Mouse (Mus musculus) stomach, embryonic 16.5 days (tissue): ENCODE results near the gene Klhl34. TPM values are rescaled to one million over a fixed set of nuclear protein-coding genes. Genes with fewer than 3 reads are reported as not detected.

ENCODE experiments used
- ATAC-seq: fragments of 200-750 bp; cut with Nextera tagmentation; 2 replicates; pipeline ENCODE4 v1.8.0; 2017; ENCODE audit warnings: moderate number of reproducible peaks, moderate TSS enrichment; ENCODE audit not compliant: insufficient read depth, low FRiP score
- H3K27ac ChIP-seq: fragments of 300-500 bp; sonication (generic); 2 replicates; pipeline ENCODE4 v1.5.1; 2014; ENCODE audit warnings: low read length
- H3K27me3 ChIP-seq: fragments of 300-500 bp; sonication (generic); 2 replicates; pipeline ENCODE4 v1.6.1; 2014; ENCODE audit warnings: low read length, control low read depth, mixed read lengths; ENCODE audit not compliant: control insufficient read depth, insufficient read depth
- H3K36me3 ChIP-seq: fragments of 300-500 bp; sonication (generic); 2 replicates; pipeline ENCODE4 v1.6.1; 2014; ENCODE audit warnings: low read length; ENCODE audit not compliant: control insufficient read depth, insufficient read depth
- H3K4me1 ChIP-seq: fragments of 300-500 bp; sonication (generic); 2 replicates; pipeline ENCODE4 v1.6.1; 2014; ENCODE audit warnings: low read length, control low read depth, mixed read lengths; ENCODE audit not compliant: control insufficient read depth, insufficient read depth
- H3K4me2 ChIP-seq: fragments of 300-500 bp; sonication (generic); 2 replicates; pipeline ENCODE4 v1.6.1; 2014; ENCODE audit warnings: low read depth, low read length, mixed read lengths
- H3K4me3 ChIP-seq: fragments of 300-500 bp; sonication (generic); replicated peaks from 2 replicates; pipeline ENCODE4 v1.5.1; 2014; ENCODE audit warnings: mild to moderate bottlenecking, low read length
- H3K9ac ChIP-seq: fragments of 300-500 bp; sonication (generic); 2 replicates; pipeline ENCODE4 v1.6.1; 2014; ENCODE audit warnings: low read length
- H3K9me3 ChIP-seq: fragments of 300-500 bp; sonication (generic); replicated peaks from 2 replicates; pipeline ENCODE4 v1.6.1; 2016; ENCODE audit warnings: low read length, control low read depth; ENCODE audit not compliant: control insufficient read depth
- WGBS: fragments of 180-500 bp; shearing (Covaris S2); extraction: QIAGEN DNeasy Blood & Tissue Kit; methylation state at CpG from one replicate; pipeline ENCODE4 v1.1.7; 2014; 5-methylcytosine and 5-hydroxymethylcytosine counted together
- polyA plus RNA-seq: library from polyadenylated mRNA; unstranded; fragments of >200 nt; fragmentation: Nextera tagmentation; extraction: Ambion mirVana; gene quantifications from 2 replicates; pipeline ENCODE4 v1.2.1, GENCODE M21; 2015

The Klhl34 gene
- polyA plus RNA-seq = 0.19 and 0.46 TPM in 2 replicates

DNA sequence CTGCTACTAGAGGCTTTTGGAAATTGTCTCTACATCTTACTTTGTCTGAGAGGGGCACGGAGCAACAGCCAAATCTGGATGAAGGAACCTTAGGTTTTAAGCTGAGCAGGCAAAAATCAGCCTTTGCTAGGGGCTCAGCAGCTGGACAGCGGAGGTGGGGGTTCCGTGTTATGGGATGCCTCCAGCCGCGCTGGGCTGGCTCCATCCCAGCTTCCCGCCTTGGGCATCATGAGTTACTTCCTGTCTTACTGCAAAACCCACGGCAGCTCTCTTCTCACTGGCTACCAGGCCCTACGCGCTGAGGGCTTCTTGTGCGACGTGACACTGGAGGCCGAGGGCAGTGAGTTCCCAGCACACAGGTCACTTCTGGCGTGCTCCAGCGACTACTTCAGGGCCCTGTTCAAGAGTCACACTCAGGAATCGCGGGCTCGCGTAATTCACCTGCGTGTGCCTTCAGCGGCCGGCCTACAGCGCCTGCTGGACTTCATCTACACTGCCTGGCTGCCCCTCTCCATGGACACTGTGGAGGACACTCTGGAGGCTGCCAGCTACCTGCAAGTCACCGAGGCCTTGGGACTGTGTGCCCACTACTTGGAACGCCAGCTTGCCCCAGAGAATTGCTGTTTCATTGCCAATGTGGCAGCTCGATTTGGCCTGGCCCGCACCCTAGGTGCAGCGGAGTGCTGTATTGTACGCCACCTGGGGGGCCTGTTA lies at the start of gene Klhl34:
Klhl34 (plus strand) TSS at position 229 of the 714 bp plus-strand sequence.
- Histone ChIP-seq H3K9me3 (no peaks in the 10 kb centered on the region), H3K4me2 (peak within 1 kb of the TSS; percentile 52), H3K27me3 (0 out of 2 replicates have a peak, but pooled peaks cover 5% of the 10 kb centered on the region), H3K4me3 (peak within 1 kb of the TSS; percentile 23), H3K4me1 (no peaks in the 10 kb centered on the region), H3K9ac (0 out of 2 replicates have a peak within 1 kb of the TSS, but pooled peaks have one; percentile 0), H3K36me3 (no peaks in the 10 kb centered on the region), H3K27ac (no peak within 1 kb of the TSS)
- ATAC-seq = peak; percentile 20; the same call in 1 of the 2 replicates
- 42% methylated on average over 28 of the region's 28 CpGs for WGBS

- no peak for ATAC-seq
- no peak overlapping the region for H3K27ac ChIP-seq
- no peak overlapping the region for H3K4me3 ChIP-seq
- H3K27me3 ChIP-seq = no peaks in the 10 kb centered on the region
- H3K9ac ChIP-seq = no peak overlapping the region
- H3K4me1 ChIP-seq = no peaks in the 10 kb centered on the region
- WGBS = 85% methylated on average over 2 of the region's 2 CpGs
- no peaks in the 10 kb centered on the region for H3K36me3 ChIP-seq
- no peak overlapping the region for H3K4me2 ChIP-seq
- no peaks in the 10 kb centered on the region for H3K9me3 ChIP-seq
Observed at GRCm38 (mm10) chrX:157801669-157802068, 16.6 kb upstream of the Klhl34 start.

DNA sequence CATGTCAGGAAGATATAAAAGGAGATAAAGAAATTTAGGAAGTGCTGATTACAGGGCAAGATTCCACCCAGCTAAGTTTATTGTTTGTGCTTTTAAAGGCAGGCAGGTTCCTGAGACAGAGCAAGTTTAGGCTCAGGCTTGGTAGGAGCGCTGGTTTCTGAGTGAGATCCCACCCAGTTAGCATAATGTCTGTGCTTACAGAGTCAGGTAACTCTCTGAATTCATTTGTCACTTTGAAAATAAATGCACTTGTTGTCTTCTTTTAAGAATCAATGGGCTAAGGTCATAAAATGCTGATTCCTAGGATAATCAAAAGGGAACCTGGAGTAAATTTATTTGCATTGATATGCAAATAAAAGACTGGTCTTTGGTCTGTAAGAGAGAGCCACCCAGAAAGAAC lies 8.5 kb upstream of the Klhl34 start:
- H3K4me2 ChIP-seq = no peak overlapping the region
- no peak for ATAC-seq
- no peak overlapping the region for H3K9ac ChIP-seq
- no peak overlapping the region for H3K4me3 ChIP-seq
- no peaks in the 10 kb centered on the region for H3K4me1 ChIP-seq
- H3K9me3 ChIP-seq = no peaks in the 10 kb centered on the region
- no peaks in the 10 kb centered on the region for H3K36me3 ChIP-seq
- no peak overlapping the region for H3K27ac ChIP-seq
- 65% methylated on average over 1 of the region's 1 CpGs for WGBS
- H3K27me3 ChIP-seq = no peaks in the 10 kb centered on the region

DNA sequence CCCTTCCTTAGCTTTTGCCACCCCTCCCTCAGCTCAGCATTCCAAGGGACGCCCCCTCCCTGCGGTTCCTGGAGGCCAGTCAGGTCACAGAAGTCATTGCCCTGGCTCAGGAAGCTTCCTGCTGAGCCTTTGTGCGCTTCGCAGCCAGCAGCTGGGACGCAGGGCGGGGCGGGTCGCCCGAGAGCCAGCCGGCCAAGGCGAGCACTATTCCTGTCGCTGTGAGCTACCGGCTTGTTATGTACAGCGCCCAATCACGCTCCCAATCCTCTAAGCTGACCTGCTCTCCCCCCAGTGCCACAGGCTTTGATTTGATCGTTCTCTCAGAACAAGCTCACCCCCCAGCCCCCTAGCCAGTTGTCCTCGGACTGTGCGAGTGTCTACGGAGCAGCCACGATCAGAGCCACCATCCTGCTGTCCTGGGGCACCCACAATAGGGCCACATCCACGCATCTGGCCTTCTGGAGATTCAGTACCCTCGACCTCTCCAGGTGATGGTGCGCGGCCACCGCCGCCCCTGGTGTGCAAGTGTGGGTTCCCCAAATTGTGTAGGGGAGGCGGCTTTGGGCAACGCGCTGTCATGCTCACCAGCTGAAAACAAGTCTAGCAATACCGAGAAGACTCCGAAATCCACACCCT lies 546 bp upstream of the Klhl34 start:
- WGBS = 18% methylated on average over 31 of the region's 31 CpGs
- no peaks in the 10 kb centered on the region for H3K36me3 ChIP-seq
- 0 out of 2 replicates have a peak, but pooled peaks cover 5% of the 10 kb centered on the region for H3K27me3 ChIP-seq
- peak overlapping the region; percentile 52 for H3K4me2 ChIP-seq
- no peaks in the 10 kb centered on the region for H3K4me1 ChIP-seq
- H3K27ac ChIP-seq = no peak overlapping the region
- no peaks in the 10 kb centered on the region for H3K9me3 ChIP-seq
- peak; percentile 40; the same call in 1 of the 2 replicates for ATAC-seq
- H3K4me3 ChIP-seq = peak overlapping the region; percentile 23
- H3K9ac ChIP-seq = 0 out of 2 replicates have a peak overlapping the region, but pooled peaks have one; percentile 0

GRCm38 (mm10) chrX:157818921-157819260 lies 656 bp downstream of the Klhl34 start:
- Histone ChIP-seq H3K4me1 (no peaks in the 10 kb centered on the region), H3K27me3 (0 out of 2 replicates have a peak, but pooled peaks cover 5% of the 10 kb centered on the region), H3K9me3 (no peaks in the 10 kb centered on the region), H3K4me3 (no peak overlapping the region), H3K9ac (no peak overlapping the region), H3K36me3 (no peaks in the 10 kb centered on the region), H3K4me2 (no peak overlapping the region), H3K27ac (no peak overlapping the region)
- 82% methylated on average over 13 of the region's 13 CpGs for WGBS
- ATAC-seq = 0 out of 2 replicates have a peak, but pooled peaks have one; percentile 10

DNA sequence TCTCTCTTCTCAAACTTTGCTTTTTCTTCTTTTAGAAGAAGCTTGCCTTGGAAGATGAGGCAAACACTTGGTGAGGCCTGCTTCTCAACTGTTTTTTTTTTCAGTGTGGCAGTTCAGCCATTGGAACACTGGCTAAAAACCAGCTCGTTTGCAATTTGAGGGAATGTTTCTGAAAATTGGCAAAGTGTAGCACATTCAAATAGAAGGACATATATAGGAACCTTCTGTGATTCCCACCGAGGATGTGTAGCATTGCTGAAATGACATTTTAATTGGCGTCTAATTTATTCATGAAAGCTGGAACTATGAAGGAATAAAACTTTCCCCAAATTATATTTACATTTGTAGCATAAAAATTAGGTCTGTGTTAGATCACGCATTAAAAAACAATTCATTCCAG lies 11.7 kb downstream of the Klhl34 start:
- Histone ChIP-seq H3K9ac (no peak overlapping the region), H3K4me1 (no peaks in the 10 kb centered on the region), H3K4me3 (no peak overlapping the region), H3K36me3 (no peaks in the 10 kb centered on the region), H3K4me2 (no peak overlapping the region), H3K27me3 (no peaks in the 10 kb centered on the region), H3K27ac (no peak overlapping the region), H3K9me3 (no peaks in the 10 kb centered on the region)
- WGBS = 79% methylated on average over 4 of the region's 4 CpGs
- ATAC-seq = no peak

Other genes with a start within 250 kb of the Klhl34 start
- 2.1 and 3.5 TPM in 2 replicates for gene Yy2, start 249.4 kb upstream of the Klhl34 start, polyA plus RNA-seq
- gene Mbtps2, start 219.7 kb upstream of the Klhl34 start, polyA plus RNA-seq = 19.5 and 20.1 TPM in 2 replicates
- 8.8 and 42.3 TPM in 2 replicates for gene Smpx, start 119.5 kb upstream of the Klhl34 start, polyA plus RNA-seq
- 0.56 TPM in 2 replicates for gene Cnksr2, start 224.9 kb downstream of the Klhl34 start, polyA plus RNA-seq